Mouse (Mus musculus): Measurements from ENCODE around the gene Abhd14b.

- TF ChIP-seq POLR2A (IDR thresholded peaks at IDR 0.05; ENCODE audit: low read depth, low read length): no peak
- no peak for TF ChIP-seq CTCF (conservative IDR thresholded peaks at IDR 0.05; ENCODE audit: insufficient read depth, insufficient read length, low read depth, low read length)
These were observed 34.4 kb downstream of the Abhd14b start for GRCm38 (mm10) chr9:106481676-106482075.
